Mouse (Mus musculus): ENCODE measurements around the gene Dcst2. TPM values are rescaled to one million over a fixed set of nuclear protein-coding genes. Genes with fewer than 3 reads are reported as not detected.

Gene Dcst2
- polyA plus RNA-seq, 1 experiment from 2014 or later: 0.21 TPM

GRCm38 (mm10) chr3:89394006-89394893 lies 32.5 kb downstream of the Dcst2 start, which contains the start of gene Zbtb7b:
TSS of gene Zbtb7b (minus strand) at chr3:89394776.
- Histone ChIP-seq H3K4me2 (replicated peaks) (peak within 1 kb of the TSS; percentile 100), H3K27me3 (ENCODE audit: control insufficient read depth, insufficient read depth, low read length) (peaks cover 31% of the 10 kb centered on the region), H3K9ac (peak within 1 kb of the TSS; percentile 46), H3K9me3 (ENCODE audit: control insufficient read depth, low read length) (no peaks in the 10 kb centered on the region), H3K36me3 (replicated peaks; ENCODE audit: control insufficient read depth, insufficient read depth) (no peaks in the 10 kb centered on the region), H3K4me3 (replicated peaks; ENCODE audit: low read length) (peak within 1 kb of the TSS; percentile 48), H3K27ac (peak within 1 kb of the TSS; percentile 40; the same call in 1 of the 2 replicates), H3K4me1 (replicated peaks; ENCODE audit: control insufficient read depth, insufficient read depth, low read length) (peaks cover 48% of the 10 kb centered on the region)
- peak; percentile 25 for ATAC-seq (ENCODE audit: low FRiP score)
- WGBS: under 1% methylated on average over 38 of the region's 42 CpGs
- DNase-seq (ENCODE audit: low spot score): peak; percentile 60

DNA sequence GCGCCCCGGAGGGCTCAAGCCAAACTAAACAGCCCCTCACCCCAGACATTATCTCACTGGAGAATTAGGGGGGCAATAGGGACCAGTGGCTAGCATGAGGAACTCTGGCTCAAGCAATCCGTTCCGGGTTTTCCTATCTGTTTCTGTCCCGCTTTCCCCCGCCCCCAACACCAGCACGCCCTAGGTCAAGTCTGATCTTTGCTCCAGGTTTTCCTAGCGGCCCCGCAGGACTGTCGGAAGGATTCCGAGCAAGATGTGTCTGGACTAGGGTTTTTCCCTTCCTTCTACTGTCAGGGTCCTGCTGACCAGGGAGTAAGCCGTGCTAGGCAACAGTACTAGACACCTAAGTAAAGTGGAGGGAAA lies 33.1 kb downstream of the Dcst2 start:
- Histone ChIP-seq H3K9ac (no peak overlapping the region), H3K4me2 (replicated peaks) (peak overlapping the region; percentile 100), H3K27ac (no peak overlapping the region), H3K36me3 (replicated peaks; ENCODE audit: control insufficient read depth, insufficient read depth) (no peaks in the 10 kb centered on the region), H3K9me3 (ENCODE audit: control insufficient read depth, low read length) (no peaks in the 10 kb centered on the region), H3K4me1 (replicated peaks; ENCODE audit: control insufficient read depth, insufficient read depth, low read length) (peaks cover 48% of the 10 kb centered on the region), H3K4me3 (replicated peaks; ENCODE audit: low read length) (peak overlapping the region; percentile 48), H3K27me3 (ENCODE audit: control insufficient read depth, insufficient read depth, low read length) (peaks cover 31% of the 10 kb centered on the region)
- ATAC-seq (ENCODE audit: low FRiP score): 0 out of 2 replicates have a peak, but pooled peaks have one; percentile 7
- under 1% methylated on average over 12 of the region's 12 CpGs for WGBS
- DNase-seq (ENCODE audit: low spot score): peak; percentile 64

DNA sequence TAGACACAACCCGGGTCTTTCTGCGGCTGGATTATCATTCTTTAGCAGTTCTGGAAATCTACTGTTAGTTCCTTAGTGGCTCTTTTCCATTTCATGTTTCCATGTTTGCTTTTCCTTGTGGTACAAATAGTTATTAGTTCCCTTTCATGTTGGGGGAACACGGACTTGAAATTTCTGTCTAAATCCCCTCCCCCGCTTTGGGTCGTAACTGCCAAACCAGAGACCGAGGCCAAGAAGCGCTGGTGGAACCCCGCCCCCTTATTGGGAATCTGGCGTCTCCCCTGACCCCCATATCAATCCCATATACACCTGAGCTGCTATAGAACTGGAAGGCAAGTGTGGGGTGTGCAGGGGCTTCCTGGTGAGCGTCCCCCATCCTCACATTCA lies 33.6 kb downstream of the Dcst2 start:
- peaks cover 31% of the 10 kb centered on the region for H3K27me3 ChIP-seq (ENCODE audit: control insufficient read depth, insufficient read depth, low read length)
- ATAC-seq (ENCODE audit: low FRiP score) (no peak), DNase-seq (ENCODE audit: low spot score) (no peak)
- peak overlapping the region; percentile 48 for H3K4me3 ChIP-seq (replicated peaks; ENCODE audit: low read length)
- peaks cover 47% of the 10 kb centered on the region for H3K4me1 ChIP-seq (replicated peaks; ENCODE audit: control insufficient read depth, insufficient read depth, low read length)
- H3K9me3 ChIP-seq (ENCODE audit: control insufficient read depth, low read length): no peaks in the 10 kb centered on the region
- no peak overlapping the region for H3K9ac ChIP-seq
- H3K27ac ChIP-seq: no peak overlapping the region
- peak overlapping the region; percentile 100 for H3K4me2 ChIP-seq (replicated peaks)
- H3K36me3 ChIP-seq (replicated peaks; ENCODE audit: control insufficient read depth, insufficient read depth): no peaks in the 10 kb centered on the region
- WGBS: 2% methylated on average over 10 of the region's 10 CpGs

GRCm38 (mm10) chr3:89395806-89396653 lies 34.3 kb downstream of the Dcst2 start:
- H3K4me3 ChIP-seq (replicated peaks; ENCODE audit: low read length): peak overlapping the region; percentile 48
- ATAC-seq (ENCODE audit: low FRiP score): no peak
- WGBS: under 1% methylated on average over 43 of the region's 44 CpGs
- no peaks in the 10 kb centered on the region for H3K9me3 ChIP-seq (ENCODE audit: control insufficient read depth, low read length)
- peaks cover 31% of the 10 kb centered on the region for H3K27me3 ChIP-seq (ENCODE audit: control insufficient read depth, insufficient read depth, low read length)
- DNase-seq (ENCODE audit: low spot score): peak; percentile 74
- no peak overlapping the region for H3K27ac ChIP-seq
- peaks cover 2% of the 10 kb centered on the region; the same call in 1 of the 2 replicates for H3K36me3 ChIP-seq (replicated peaks; ENCODE audit: control insufficient read depth, insufficient read depth)
- peaks cover 41% of the 10 kb centered on the region for H3K4me1 ChIP-seq (replicated peaks; ENCODE audit: control insufficient read depth, insufficient read depth, low read length)
- peak overlapping the region; percentile 100 for H3K4me2 ChIP-seq (replicated peaks)
- H3K9ac ChIP-seq: peak overlapping the region; percentile 41

DNA sequence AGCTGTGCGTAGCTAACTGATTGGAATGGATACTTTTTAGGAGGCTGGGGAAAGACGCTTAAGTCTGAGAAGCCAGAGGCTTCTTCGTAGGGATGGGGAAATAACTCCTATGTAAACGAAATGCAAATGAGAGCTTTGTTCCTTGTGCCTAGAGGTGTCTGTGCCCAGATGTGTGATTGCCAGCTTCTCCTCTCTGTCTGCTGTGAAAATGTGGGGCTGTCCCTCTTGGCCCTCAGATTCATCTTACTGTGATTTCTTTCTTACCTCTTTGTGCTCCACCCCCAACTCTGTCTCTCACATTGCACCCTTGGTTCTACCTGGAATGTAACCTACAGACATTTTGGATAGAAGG lies 34.9 kb downstream of the Dcst2 start:
- Histone ChIP-seq H3K27ac (no peak overlapping the region), H3K4me1 (replicated peaks; ENCODE audit: control insufficient read depth, insufficient read depth, low read length) (peaks cover 35% of the 10 kb centered on the region), H3K9ac (peak overlapping the region; percentile 41; the same call in 1 of the 2 replicates), H3K4me2 (replicated peaks) (peak overlapping the region; percentile 100), H3K9me3 (ENCODE audit: control insufficient read depth, low read length) (no peaks in the 10 kb centered on the region), H3K4me3 (replicated peaks; ENCODE audit: low read length) (peak overlapping the region; percentile 48), H3K27me3 (ENCODE audit: control insufficient read depth, insufficient read depth, low read length) (peaks cover 31% of the 10 kb centered on the region), H3K36me3 (replicated peaks; ENCODE audit: control insufficient read depth, insufficient read depth) (peaks cover 8% of the 10 kb centered on the region)
- whole genome bisulfite sequencing: 0% methylated on average over 4 of the region's 4 CpGs
- no peak for DNase-seq (ENCODE audit: low spot score)
- no peak for ATAC-seq (ENCODE audit: low FRiP score)

DNA sequence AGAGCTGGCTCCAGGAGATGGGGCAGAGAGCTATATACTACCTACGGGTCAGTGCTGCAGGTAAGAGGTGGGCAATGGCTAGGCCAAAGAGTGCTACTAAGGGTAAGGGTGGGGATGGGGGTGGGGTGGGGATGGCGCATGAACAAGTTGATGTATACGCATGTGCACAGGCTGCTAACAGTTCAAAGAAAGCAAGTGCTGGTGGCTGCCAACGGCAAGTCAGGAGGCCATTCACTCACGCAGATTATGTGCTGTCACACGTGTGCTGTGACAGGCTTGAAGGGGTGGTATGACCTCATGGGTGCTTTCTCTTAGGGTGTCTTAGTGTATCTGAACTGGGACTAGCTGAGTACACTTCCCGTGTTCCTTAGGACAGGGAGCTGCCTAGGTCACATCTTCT lies 39.6 kb downstream of the Dcst2 start:
- H3K4me2 ChIP-seq (replicated peaks): no peak overlapping the region
- H3K27me3 ChIP-seq (ENCODE audit: control insufficient read depth, insufficient read depth, low read length): no peaks in the 10 kb centered on the region
- DNase-seq (ENCODE audit: low spot score) (no peak), ATAC-seq (ENCODE audit: low FRiP score) (no peak)
- peaks cover 51% of the 10 kb centered on the region for H3K36me3 ChIP-seq (replicated peaks; ENCODE audit: control insufficient read depth, insufficient read depth)
- no peak overlapping the region for H3K27ac ChIP-seq
- 0 out of 2 replicates have a peak, but pooled peaks cover 3% of the 10 kb centered on the region for H3K4me1 ChIP-seq (replicated peaks; ENCODE audit: control insufficient read depth, insufficient read depth, low read length)
- no peak overlapping the region for H3K9ac ChIP-seq
- no peaks in the 10 kb centered on the region for H3K9me3 ChIP-seq (ENCODE audit: control insufficient read depth, low read length)
- WGBS: 90% methylated on average over 7 of the region's 7 CpGs
- H3K4me3 ChIP-seq (replicated peaks; ENCODE audit: low read length): no peak overlapping the region

DNA sequence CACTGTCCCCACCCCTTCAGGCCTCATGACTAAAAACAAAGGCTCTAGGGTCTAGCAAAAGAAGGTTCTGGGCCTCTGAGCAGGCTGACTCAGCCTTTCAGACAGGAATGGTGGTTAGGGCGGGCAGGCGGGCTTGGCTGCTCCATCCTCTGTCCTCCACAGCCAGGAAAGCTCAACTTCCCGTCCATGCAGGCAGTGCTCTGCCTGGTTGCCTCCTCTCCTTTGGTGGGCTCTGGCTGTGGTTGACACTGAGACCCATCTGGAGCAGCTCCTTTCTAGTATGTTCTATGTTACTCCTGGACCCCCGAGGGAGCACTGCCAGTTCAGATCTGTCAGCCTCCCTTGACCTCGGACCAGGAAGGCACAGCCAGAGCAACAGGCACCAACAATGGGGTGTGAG lies 40.9 kb downstream of the Dcst2 start, which contains the start of gene Lenep:
Lenep (minus strand) TSS at position 101 of the 400 bp plus-strand sequence.
- 73% methylated on average over 5 of the region's 5 CpGs for WGBS
- ATAC-seq (ENCODE audit: low FRiP score): no peak

DNA sequence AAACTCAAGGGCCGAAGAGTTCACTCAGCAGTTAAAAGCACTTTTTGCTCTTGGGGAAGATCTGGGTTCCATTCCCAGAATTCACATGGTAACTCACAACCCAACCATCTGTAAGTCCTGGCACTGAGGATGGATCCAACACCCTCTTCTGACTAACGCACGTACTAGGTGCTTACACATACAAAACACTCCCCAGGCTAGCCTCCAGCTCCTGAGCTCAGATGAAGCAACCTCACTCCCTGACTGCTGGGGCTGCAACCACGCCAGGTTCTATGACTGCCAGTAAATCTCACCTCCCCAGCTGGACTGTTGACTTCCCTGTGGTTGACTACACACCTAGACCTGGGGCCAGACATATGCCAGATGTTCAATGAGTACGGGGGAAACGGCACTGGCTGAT lies 45.1 kb downstream of the Dcst2 start:
- 93% methylated on average over 6 of the region's 6 CpGs for WGBS
- H3K27me3 ChIP-seq (ENCODE audit: control insufficient read depth, insufficient read depth, low read length): no peaks in the 10 kb centered on the region
- H3K4me2 ChIP-seq (replicated peaks): no peak overlapping the region
- H3K9ac ChIP-seq: no peak overlapping the region
- no peaks in the 10 kb centered on the region for H3K9me3 ChIP-seq (ENCODE audit: control insufficient read depth, low read length)
- H3K27ac ChIP-seq: no peak overlapping the region
- no peak for DNase-seq (ENCODE audit: low spot score)
- peaks cover 50% of the 10 kb centered on the region for H3K36me3 ChIP-seq (replicated peaks; ENCODE audit: control insufficient read depth, insufficient read depth)
- H3K4me3 ChIP-seq (replicated peaks; ENCODE audit: low read length): no peak overlapping the region
- ATAC-seq (ENCODE audit: low FRiP score): no peak
- peaks cover 8% of the 10 kb centered on the region for H3K4me1 ChIP-seq (replicated peaks; ENCODE audit: control insufficient read depth, insufficient read depth, low read length)

More for the DNA sequence above, 40.9 kb downstream of the Dcst2 start, which contains the start of gene Lenep:
- no peak for DNase-seq (ENCODE audit: low spot score)
- H3K4me3 ChIP-seq (replicated peaks; ENCODE audit: low read length): no peak within 1 kb of the TSS
- no peaks in the 10 kb centered on the region for H3K9me3 ChIP-seq (ENCODE audit: control insufficient read depth, low read length)
- H3K9ac ChIP-seq: no peak within 1 kb of the TSS
- no peaks in the 10 kb centered on the region for H3K27me3 ChIP-seq (ENCODE audit: control insufficient read depth, insufficient read depth, low read length)
- peaks cover 58% of the 10 kb centered on the region for H3K36me3 ChIP-seq (replicated peaks; ENCODE audit: control insufficient read depth, insufficient read depth)
- no peaks in the 10 kb centered on the region for H3K4me1 ChIP-seq (replicated peaks; ENCODE audit: control insufficient read depth, insufficient read depth, low read length)
- H3K4me2 ChIP-seq (replicated peaks): no peak within 1 kb of the TSS
- H3K27ac ChIP-seq: no peak within 1 kb of the TSS

DNA sequence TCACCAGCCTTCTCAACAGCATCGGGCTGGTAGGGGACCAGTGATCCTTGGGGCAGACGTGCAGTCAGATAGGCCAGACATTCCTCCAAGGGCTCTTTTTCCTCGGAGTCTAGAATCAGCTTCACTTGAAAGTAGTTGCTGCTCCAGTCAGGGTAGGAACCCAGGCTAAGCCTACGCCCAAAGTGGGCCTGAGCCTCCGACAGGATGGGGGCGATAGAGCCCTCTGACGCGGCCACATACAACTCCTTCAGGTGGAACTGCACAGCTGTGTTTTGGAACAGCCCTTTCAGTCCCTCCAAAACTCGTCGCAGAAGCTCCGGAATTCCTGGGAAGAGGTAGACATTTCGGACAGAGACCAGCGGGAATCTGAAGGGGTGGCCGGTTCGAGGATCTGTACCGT lies 46.7 kb downstream of the Dcst2 start:
- 62% methylated on average over 16 of the region's 16 CpGs for WGBS
- DNase-seq (ENCODE audit: low spot score): no peak
- peaks cover 8% of the 10 kb centered on the region for H3K4me1 ChIP-seq (replicated peaks; ENCODE audit: control insufficient read depth, insufficient read depth, low read length)
- no peak for ATAC-seq (ENCODE audit: low FRiP score)
- no peak overlapping the region for H3K4me2 ChIP-seq (replicated peaks)
- no peaks in the 10 kb centered on the region for H3K9me3 ChIP-seq (ENCODE audit: control insufficient read depth, low read length)
- no peak overlapping the region for H3K9ac ChIP-seq
- H3K27me3 ChIP-seq (ENCODE audit: control insufficient read depth, insufficient read depth, low read length): no peaks in the 10 kb centered on the region
- H3K36me3 ChIP-seq (replicated peaks; ENCODE audit: control insufficient read depth, insufficient read depth): peaks cover 34% of the 10 kb centered on the region
- H3K4me3 ChIP-seq (replicated peaks; ENCODE audit: low read length): no peak overlapping the region
- H3K27ac ChIP-seq: no peak overlapping the region
